Mouse (Mus musculus): ENCODE measurements around the gene Eif5a2.
A peak's percentile ranks its signal among the peaks of the same experiment; 100 is the strongest.

Gene Eif5a2

DNA sequence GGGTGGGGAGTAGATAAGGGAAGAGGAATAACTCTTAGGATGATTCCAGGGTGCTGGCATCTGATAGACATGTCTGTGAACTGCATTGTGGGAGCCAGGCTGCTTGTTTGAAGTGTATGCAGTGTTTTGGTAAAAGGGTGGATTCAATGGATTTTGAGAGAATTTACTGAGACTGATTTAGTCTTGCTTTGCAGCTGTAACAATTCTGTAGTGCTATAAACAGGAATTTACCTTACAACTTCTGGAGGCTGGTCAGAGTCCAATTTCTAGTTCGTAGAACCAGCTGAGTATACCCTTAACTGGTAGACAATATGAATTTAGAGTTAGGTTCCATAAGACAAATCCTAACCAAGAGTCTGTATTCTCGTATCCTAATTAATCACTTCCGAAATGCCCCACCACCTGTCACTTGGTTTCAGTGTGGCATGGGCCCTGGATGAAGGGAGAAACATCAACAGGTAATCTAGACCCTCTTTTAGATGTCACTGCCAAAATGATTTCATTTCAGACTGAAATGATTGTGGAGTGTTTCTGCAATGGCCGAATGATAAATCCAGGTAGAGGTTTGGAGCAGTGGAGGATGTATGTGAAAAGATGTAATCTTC, 27.1 kb downstream of the Eif5a2 start:
- DNase-seq (ENCODE audit: low spot score in 2 of 2) = no peak

DNA sequence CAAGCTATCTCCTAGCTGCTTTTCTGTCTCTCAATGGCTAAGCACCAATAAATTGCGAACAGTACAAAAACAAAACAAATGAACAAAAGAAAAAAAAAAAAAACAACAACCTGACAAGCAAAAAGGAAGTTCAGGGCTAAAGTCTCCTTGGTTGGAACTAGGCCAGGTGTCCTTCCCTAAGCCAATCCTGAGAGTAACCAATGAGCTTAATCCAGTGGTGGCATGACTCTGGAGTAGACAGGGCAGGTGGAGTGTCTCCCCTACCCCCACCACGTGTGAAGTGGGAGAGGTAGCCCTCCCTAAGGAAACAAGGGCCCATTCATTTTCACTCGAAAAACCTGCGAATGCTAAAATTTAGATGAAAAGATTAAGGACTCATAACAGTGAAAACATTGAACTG, 30.4 kb downstream of the Eif5a2 start:
- DNase-seq (ENCODE audit: low spot score in 2 of 2) = no peak

DNA sequence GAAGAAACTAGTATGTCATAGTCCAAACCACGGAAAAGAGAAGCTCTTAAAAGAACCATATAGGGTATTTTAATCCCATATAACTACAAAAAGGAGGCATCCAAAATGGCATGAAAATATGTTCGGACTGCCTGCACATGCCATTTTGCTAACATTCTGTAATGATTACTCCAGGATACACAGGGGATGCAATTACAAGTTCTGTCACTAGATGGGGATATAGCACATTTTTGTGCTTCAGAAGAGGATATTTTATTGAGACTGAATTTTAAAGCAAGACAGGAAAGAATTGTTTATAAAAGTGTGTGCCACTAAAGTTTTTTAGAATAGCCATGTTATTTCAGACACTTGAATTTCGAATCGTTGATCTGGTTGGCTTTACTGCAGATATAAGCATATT, 33.3 kb downstream of the Eif5a2 start:
- DNase-seq (ENCODE audit: low spot score in 2 of 2) = peak in 1 of 2 experiments; percentile 16

DNA sequence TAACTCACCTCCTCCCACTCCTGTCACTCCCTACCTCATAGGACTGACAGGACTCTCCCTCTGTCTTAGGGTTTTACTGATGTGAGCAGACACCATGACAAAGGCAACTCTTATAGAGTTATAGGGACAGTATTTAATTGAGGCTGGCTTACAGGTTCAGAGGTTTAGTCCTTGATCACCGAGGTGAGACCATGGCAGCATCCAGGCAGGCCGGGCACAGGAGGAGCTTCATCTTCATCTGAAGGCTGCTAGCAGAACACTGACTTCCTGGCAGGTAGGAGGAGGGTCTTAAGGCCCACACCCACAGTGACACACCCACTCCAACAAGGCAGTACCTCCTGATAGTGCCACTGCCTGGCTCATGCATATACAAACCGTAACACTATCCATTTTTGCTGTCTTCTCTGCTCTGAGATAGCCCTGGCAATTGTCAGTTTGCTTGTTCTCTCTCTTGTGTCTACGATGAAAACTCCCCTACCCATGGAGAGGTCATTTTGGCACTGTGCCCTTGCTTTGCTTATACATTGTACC, 35.0 kb downstream of the Eif5a2 start:
- no peak for DNase-seq (ENCODE audit: low spot score in 2 of 2)

DNA sequence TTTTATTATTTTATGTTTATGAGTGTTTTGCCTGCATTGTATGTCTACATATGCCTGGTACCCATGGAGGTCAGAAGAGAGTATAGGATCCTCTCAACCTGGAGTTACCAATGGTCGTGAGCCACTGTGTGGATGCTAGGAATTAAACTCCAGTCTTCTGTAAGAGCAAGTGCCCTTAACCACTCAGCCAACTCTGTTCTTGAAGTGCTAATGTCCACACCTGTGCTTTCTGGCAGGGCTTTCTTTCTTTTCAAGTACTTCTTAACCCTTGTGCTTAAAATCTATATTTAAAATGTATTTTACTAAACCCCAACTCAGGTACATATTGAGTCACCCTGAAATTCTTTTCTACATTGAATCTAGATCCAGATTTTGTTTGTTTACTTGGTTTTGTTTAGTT, 45.2 kb downstream of the Eif5a2 start:
- no peak for DNase-seq (ENCODE audit: low spot score in 2 of 2)

DNA sequence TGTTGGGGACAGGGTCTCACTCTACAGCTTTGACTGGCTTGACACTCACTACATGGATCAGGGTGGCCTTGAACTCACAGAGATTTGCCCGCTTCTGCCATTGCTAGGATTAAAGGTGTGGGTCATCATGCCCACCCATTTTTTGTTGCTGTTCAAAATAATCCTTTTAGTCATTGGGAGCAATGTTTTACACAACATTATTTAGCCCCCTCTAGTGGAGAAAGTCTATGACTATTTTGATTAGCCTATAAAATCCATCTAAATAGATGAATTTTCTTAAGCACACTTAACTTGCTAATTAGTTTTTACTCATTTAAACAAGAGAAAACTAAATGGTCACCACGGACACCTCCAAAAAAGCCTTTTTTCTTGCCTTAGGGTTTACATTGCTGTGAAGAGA, 46.5 kb downstream of the Eif5a2 start:
- no peak for DNase-seq (ENCODE audit: low spot score in 2 of 2)

DNA sequence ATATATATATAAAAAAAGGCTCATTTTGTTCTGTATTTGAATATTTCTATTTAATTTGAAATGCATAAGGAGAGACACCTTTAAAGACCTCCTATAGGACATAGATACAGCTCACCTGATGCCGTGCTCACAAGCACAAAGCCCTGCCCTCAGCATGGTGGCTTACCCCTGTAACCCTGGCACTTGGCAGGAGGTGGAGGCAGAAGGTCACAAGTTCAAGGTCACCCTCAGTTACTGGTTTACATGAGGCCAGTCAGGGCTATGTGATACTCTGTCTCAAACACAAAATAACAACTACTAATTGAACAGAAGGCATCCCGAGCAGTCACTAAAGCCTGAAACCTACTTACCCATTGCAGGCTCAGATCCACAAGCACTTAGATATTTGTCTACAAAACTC, 48.4 kb downstream of the Eif5a2 start:
- DNase-seq (ENCODE audit: low spot score in 2 of 2) = no peak

DNA sequence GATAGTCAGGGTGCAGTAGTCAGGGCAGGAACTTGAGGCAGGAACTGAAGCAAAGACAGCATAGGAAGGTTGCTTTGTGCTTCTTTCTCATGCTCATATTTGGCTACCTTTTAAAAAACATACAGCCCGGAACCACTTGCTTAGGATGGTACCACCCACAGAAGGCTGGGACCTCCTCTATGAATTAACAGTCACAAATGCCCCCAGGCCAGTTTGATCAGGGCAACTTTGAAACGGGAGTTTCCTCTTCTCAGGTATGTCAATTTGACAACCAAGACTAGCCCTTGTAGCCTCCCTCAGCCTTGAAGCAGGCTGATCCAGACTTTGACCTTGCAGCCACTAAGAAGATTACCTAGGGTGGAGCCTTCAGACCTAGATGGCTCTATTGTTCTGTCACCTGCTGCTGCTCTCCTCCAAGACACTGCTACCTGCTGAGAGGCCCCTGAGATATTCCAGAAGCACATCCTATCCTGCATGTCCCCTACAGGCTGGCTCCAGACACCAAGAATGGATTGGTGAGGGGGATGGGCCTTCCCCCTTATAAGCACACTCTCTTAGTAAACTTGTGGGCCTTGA, 55.8 kb downstream of the Eif5a2 start:
- no peak for DNase-seq (ENCODE audit: low spot score in 2 of 2)

DNA sequence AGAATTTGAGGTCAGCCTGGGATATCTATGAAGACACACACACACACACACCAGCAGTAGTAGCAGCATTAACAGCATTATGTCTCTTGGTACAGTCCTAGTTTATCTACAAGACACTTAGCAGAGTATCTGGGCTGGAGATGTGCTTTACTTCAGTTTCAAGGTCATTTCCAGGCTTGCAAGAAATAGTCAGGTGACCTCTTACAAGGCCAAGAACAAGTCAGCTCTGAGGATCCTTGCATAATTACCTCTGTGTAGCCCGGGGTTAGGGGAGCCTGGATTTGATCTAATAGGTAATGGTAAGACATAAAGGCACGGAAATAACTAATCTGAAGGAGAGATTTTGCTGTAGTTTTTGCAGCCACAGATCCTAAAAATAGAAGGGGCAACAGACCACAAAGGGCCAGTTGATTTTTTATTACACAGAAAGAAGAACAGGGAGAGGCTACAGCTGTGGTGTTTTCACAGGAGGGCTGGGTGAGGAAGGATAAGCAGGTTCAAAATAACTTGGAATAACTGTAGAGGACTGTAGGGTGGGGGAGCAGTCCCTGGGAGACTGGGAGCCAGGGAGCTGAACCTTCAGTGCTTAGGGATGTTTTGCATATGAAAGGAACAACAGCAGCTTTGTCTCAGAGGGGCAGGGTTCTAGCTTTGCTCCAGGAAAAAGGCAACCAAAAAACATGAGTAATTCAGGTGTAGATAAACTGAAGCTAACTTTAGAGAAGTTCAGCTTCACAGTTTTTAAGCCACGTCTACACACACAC, 61.0 kb downstream of the Eif5a2 start:
- no peak for DNase-seq (ENCODE audit: low spot score in 2 of 2)

DNA sequence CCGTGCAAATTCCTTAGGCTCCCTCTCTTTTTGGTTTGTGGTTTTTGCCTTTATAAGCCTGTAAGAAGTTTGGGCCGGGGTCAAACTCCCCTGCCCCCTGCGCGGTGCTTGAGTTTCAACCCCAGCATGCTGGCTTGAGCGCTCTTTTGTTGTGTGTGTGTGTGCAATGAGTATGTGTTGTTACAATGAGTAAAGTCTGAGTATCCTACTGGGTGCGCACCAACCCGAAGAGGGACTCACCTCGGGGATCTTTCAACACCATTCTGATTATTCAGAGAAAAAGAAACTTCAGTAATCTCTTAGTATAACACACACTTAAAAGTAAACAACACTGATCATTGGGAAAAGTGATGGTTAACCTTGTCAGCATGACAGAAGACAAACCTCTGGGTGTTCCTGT, 62.2 kb downstream of the Eif5a2 start:
- no peak for DNase-seq (ENCODE audit: low spot score in 2 of 2)

DNA sequence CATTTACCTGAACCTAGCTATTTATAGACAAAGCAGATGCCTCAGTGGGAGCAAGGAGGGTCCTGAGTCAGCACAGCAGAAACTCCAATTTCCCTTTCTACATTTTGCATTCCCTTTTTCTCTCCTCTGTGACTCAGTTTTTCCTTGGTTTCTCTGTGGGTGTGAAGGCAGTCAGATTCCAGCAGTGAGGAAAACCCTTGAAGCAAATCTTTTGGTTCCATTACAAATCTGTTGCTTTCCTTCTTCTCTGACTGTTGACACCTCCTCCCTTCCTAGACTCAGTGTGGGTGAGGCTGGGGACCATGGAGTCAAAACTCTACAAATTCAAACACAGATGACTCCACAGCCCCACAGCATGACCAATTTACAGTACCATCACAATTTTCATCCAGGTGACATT, 66.0 kb downstream of the Eif5a2 start:
- DNase-seq (ENCODE audit: low spot score in 2 of 2) = no peak
